Mouse (Mus musculus): Measurements from ENCODE around the gene Tldc2. TPM values are rescaled to one million over a fixed set of nuclear protein-coding genes. Genes with fewer than 3 reads are reported as not detected.

The Tldc2 gene
- total and polyA plus RNA-seq, 3 experiments = not detected

DNA sequence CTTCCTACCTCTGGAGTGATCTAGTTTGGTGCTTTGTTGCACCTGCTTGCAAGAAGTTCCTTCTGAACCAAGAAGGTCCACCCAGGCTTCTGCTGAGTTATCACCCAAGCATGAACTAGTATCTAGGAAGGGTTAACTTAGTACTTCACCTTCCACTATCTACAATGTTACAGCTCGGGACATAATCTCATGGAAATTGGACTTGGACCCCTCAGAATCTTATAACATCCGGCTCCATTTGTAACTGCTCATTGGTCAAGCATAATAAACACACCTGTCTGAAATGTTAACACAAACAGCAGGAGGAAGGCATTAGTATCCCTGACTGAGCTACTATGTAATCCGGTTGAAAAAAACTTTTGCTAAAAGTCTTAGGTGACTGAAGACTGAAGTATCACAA, 40.5 kb downstream of the Tldc2 start:
- TF ChIP-seq MYC (IDR thresholded peaks at IDR 0.05; ENCODE audit: low read depth, low read length) (no peak), GABPA (IDR thresholded peaks at IDR 0.05; ENCODE audit: insufficient replicate concordance, low read depth, low read length) (no peak), ZC3H11A (IDR thresholded peaks at IDR 0.05; ENCODE audit: low read depth, low read length) (no peak), USF2 (conservative IDR thresholded peaks at IDR 0.05; ENCODE audit: low read depth, low read length) (no peak), ZNF384 (IDR thresholded peaks at IDR 0.05; ENCODE audit: low read depth, low read length) (no peak), ELF1 (IDR thresholded peaks at IDR 0.05; ENCODE audit: low read depth, low read length) (no peak), MAFK (IDR thresholded peaks at IDR 0.05; ENCODE audit: insufficient replicate concordance, low read length) (no peak)
- Histone ChIP-seq H3K79me2 (replicated peaks; ENCODE audit: control insufficient read depth, extremely low read depth, insufficient read depth, poor library complexity, severe bottlenecking) (peaks cover 11% of the 10 kb centered on the region), H3K4me2 (ENCODE audit: insufficient read depth, low read depth, poor library complexity, severe bottlenecking) (no peak overlapping the region), H3K27me3 (replicated peaks) (no peaks in the 10 kb centered on the region), H3K9me3 (replicated peaks; ENCODE audit: low read length) (no peaks in the 10 kb centered on the region), H3K36me3 (replicated peaks in 1 of 2; ENCODE audit: control insufficient read depth in 1 of 2, insufficient read depth in 1 of 2, low read length in 1 of 2) (peaks cover 27 to 49% of the 10 kb centered on the region in 2 experiments), H3K4me3 (replicated peaks in 1 of 3; ENCODE audit: low read depth in 2 of 3, low read length in 2 of 3, poor library complexity in 1 of 3) (no peak overlapping the region), H3K4me1 (ENCODE audit: control insufficient read depth in 1 of 2, insufficient read depth in 2 of 2) (peaks cover 3 to 30% of the 10 kb centered on the region in 2 experiments; a peak in 3 of 4 replicates), H3K27ac (ENCODE audit: insufficient read depth, low read depth) (no peak overlapping the region), H3K9ac (ENCODE audit: insufficient read depth, low read depth) (no peak overlapping the region)
- dilution Hi-C loops (cut with MboI; ENCODE audit: extremely low pct_ligation_motif_present, extremely low pct_unique_long_range_greater_than_20kb, low sequenced_read_pairs) (no loop called here), in situ Hi-C loops (cut with MboI; ENCODE audit: low pct_ligation_motif_present, low pct_unique_long_range_greater_than_20kb, low sequenced_read_pairs) (loop anchor here (10.0 to 25.0 kb wide), 2 partner anchors 157 to 435 kb away; partner anchors contain the start of genes Blcap and Nnat)
- no peak for DNase-seq (ENCODE audit: extremely low read depth)

- peaks cover 16% of the 10 kb centered on the region for H3K79me2 ChIP-seq (replicated peaks; ENCODE audit: control insufficient read depth, extremely low read depth, insufficient read depth, poor library complexity, severe bottlenecking)
- TF ChIP-seq ZMIZ1 (IDR thresholded peaks at IDR 0.05; ENCODE audit: low read depth, low read length) (no peak), ELF1 (IDR thresholded peaks at IDR 0.05; ENCODE audit: low read depth, low read length) (no peak), ZC3H11A (IDR thresholded peaks at IDR 0.05; ENCODE audit: low read depth, low read length) (0 out of 2 replicates have a peak, but pooled peaks have one; percentile 3), IRF4 (IDR thresholded peaks at IDR 0.05; ENCODE audit: low read depth, low read length) (peak; percentile 57; the same call in 1 of the 2 replicates), TCF12 (IDR thresholded peaks at IDR 0.05; ENCODE audit: low read depth, low read length) (peak; percentile 21; the same call in 1 of the 2 replicates), NRF1 (IDR thresholded peaks at IDR 0.05; ENCODE audit: low read depth, low read length) (peak; percentile 34; the same call in 1 of the 2 replicates), MAZ (IDR thresholded peaks at IDR 0.05; ENCODE audit: low read depth, low read length) (no peak), MYC (IDR thresholded peaks at IDR 0.05; ENCODE audit: low read depth, low read length) (peak; percentile 28; the same call in 1 of the 2 replicates), RAD21 (IDR thresholded peaks at IDR 0.05; ENCODE audit: low read depth, low read length) (peak; percentile 83), SMC3 (IDR thresholded peaks at IDR 0.05; ENCODE audit: low read depth, low read length) (peak; percentile 62), CTCF (conservative IDR thresholded peaks at IDR 0.05 in 1 of 2, IDR thresholded peaks at IDR 0.05 in 1 of 2; ENCODE audit: low read depth in 2 of 2, low read length in 2 of 2) (peak in 1 of 2 experiments; percentile 73; a peak in 2 of 4 replicates)
- H3K9me3 ChIP-seq (replicated peaks; ENCODE audit: low read length) = no peaks in the 10 kb centered on the region
- H3K4me1 ChIP-seq (ENCODE audit: control insufficient read depth in 1 of 2, insufficient read depth in 2 of 2) = peaks cover 3 to 37% of the 10 kb centered on the region in 2 experiments; a peak in 3 of 4 replicates
- in situ Hi-C loops (cut with MboI; ENCODE audit: low pct_ligation_motif_present, low pct_unique_long_range_greater_than_20kb, low sequenced_read_pairs) = loop anchor here (10.0 to 25.0 kb wide), 2 partner anchors 157 to 434 kb away; partner anchors contain the start of genes Blcap and Nnat
- H3K4me2 ChIP-seq (ENCODE audit: insufficient read depth, low read depth, poor library complexity, severe bottlenecking) = peak overlapping the region; percentile 92; the same call in 1 of the 2 replicates
- no peak overlapping the region for H3K9ac ChIP-seq (ENCODE audit: insufficient read depth, low read depth)
- no peak for DNase-seq (ENCODE audit: extremely low read depth)
- H3K4me3 ChIP-seq (replicated peaks in 1 of 3; ENCODE audit: low read depth in 2 of 3, low read length in 2 of 3, poor library complexity in 1 of 3) = no peak overlapping the region
- peaks cover 24 to 42% of the 10 kb centered on the region in 2 experiments for H3K36me3 ChIP-seq (replicated peaks in 1 of 2; ENCODE audit: control insufficient read depth in 1 of 2, insufficient read depth in 1 of 2, low read length in 1 of 2)
- H3K27me3 ChIP-seq (replicated peaks) = no peaks in the 10 kb centered on the region
- H3K27ac ChIP-seq (ENCODE audit: insufficient read depth, low read depth) = no peak overlapping the region
- dilution Hi-C loops (cut with MboI; ENCODE audit: extremely low pct_ligation_motif_present, extremely low pct_unique_long_range_greater_than_20kb, low sequenced_read_pairs) = no loop called here
These were observed 41.2 kb downstream of the Tldc2 start for GRCm38 (mm10) chr2:157128072-157128471.

Data from CH12.LX (cell line).